Mouse (Mus musculus): ENCODE data around the gene Runx2. TPM values are rescaled to one million over a fixed set of nuclear protein-coding genes. Genes with fewer than 3 reads are reported as not detected.

The Runx2 gene
- total RNA-seq, 2 experiments from 2014 or later = 7.1 to 8.9 TPM

DNA sequence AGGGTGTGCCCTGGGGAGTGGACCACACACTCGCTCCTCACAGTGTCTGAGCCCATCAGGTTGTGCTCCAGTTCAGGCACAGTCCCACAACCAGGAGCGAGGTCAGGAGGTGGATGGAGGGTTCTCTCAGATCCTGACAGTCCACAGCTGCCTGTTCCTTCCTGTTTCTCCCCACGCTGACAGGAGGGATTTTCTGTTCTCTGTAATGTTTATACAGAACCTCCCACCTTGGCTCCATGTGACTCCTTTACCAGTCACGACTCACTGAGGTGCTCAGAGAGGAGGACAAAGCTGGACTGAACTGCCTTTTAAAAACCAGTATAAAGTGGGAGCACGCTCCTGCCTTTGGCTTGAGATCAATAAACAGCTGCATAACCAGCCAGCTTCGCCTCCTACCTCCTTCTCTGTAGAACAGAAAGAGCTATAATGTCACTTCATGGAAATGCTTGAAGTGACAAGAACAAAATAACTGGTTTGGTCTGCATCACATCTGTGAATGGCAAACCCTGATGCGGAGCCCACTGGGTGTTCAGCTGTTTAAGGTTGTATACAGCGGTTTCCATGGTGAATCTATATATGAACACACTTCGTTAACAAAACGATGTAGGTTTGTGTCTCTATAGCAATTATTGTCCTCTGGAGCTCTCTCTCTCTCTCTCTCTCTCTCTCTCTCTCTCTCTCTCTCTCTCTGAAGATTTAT lies 177.3 kb downstream of the Runx2 start:
- peak; percentile 58 to 59 for DNase-seq (ENCODE audit: low spot score in 2 of 2)
- intact Hi-C loops (cut with DNase I) = no loop called here

DNA sequence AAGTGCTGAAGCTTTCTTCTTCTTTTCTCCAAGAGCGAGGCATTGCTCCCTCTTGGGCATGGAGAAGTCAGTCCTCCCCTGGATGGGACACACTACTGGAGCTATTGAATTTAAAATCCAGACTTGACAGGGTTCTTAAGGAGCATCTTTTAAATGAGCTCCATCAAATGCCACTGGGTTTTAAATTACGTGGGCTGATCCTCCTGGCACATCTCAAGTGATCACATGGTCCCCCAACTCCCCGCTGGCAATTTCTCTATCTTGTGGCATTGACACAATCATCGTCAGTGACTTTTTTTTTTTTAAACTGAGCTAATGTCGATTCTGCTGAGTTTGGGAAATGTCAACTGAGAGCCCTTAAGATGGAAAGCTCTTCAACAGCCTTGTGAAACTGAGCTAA lies 180.1 kb downstream of the Runx2 start:
- DNase-seq (ENCODE audit: low spot score in 2 of 2) = no peak
- intact Hi-C loops (cut with DNase I) = no loop called here

GRCm38 (mm10) chr17:44633607-44634415 lies 180.8 kb downstream of the Runx2 start:
- intact Hi-C loops (cut with DNase I) = no loop called here
- no peak for DNase-seq (ENCODE audit: low spot score in 2 of 2)

- no peak for DNase-seq (ENCODE audit: low spot score in 2 of 2)
- intact Hi-C loops (cut with DNase I) = no loop called here
These were observed 181.7 kb downstream of the Runx2 start for GRCm38 (mm10) chr17:44632941-44633340.

GRCm38 (mm10) chr17:44632292-44632691 lies 182.3 kb downstream of the Runx2 start:
- DNase-seq (ENCODE audit: low spot score in 2 of 2) = no peak
- intact Hi-C loops (cut with DNase I) = no loop called here

- DNase-seq (ENCODE audit: low spot score in 2 of 2) = no peak
- intact Hi-C loops (cut with DNase I) = no loop called here
These were observed 183.0 kb downstream of the Runx2 start for GRCm38 (mm10) chr17:44631577-44631976.

DNA sequence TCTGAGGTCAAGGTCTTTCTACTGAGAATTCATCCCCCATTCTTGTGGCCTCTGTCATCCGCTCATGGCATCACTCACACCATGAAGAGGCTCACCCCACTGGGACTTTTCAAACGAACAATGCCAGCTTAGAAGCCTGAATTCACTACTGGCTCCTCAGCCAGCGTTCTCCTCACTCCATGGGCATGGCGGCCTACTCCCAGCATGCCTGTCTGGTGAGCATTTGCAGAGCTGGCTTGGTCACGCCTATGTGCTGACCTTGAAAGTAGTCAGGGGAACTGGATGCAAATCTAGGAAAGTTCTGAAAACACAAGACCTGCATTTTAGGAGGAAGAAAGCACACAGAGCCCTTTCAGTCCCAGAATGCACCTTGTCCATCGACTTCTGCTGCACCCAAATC lies 187.3 kb downstream of the Runx2 start:
- intact Hi-C loops (cut with DNase I) = no loop called here

GRCm38 (mm10) chr17:44623707-44624106 lies 190.9 kb downstream of the Runx2 start:
- DNase-seq (ENCODE audit: low spot score in 2 of 2) = no peak
- intact Hi-C loops (cut with DNase I) = no loop called here

More for the DNA sequence above, 187.3 kb downstream of the Runx2 start:
- no peak for DNase-seq (ENCODE audit: low spot score in 2 of 2)

GRCm38 (mm10) chr17:44623271-44623670 lies 191.3 kb downstream of the Runx2 start:
- intact Hi-C loops (cut with DNase I) = no loop called here
- DNase-seq (ENCODE audit: low spot score in 2 of 2) = no peak

GRCm38 (mm10) chr17:44620456-44620855 lies 194.1 kb downstream of the Runx2 start:
- DNase-seq (ENCODE audit: low spot score in 2 of 2) = no peak
- intact Hi-C loops (cut with DNase I) = no loop called here

- intact Hi-C loops (cut with DNase I) = loop anchor here (5.0 kb wide), 1 partner anchor 119 kb away; no protein-coding TSS in a partner anchor
These were observed 195.9 kb downstream of the Runx2 start for GRCm38 (mm10) chr17:44618691-44619090.

GRCm38 (mm10) chr17:44618175-44618574 lies 196.4 kb downstream of the Runx2 start:
- DNase-seq (ENCODE audit: low spot score in 2 of 2) = peak; percentile 77 to 87
- intact Hi-C loops (cut with DNase I) = loop anchor here (5.0 kb wide), 1 partner anchor 119 kb away; no protein-coding TSS in a partner anchor

More at GRCm38 (mm10) chr17:44618691-44619090, 195.9 kb downstream of the Runx2 start:
- peak in 1 of 2 experiments; percentile 59 for DNase-seq (ENCODE audit: low spot score in 2 of 2)

- intact Hi-C loops (cut with DNase I) = loop anchor here (5.0 kb wide), 1 partner anchor 120 kb away; no protein-coding TSS in a partner anchor
- no peak for DNase-seq (ENCODE audit: low spot score in 2 of 2)
These were observed 196.9 kb downstream of the Runx2 start for GRCm38 (mm10) chr17:44617741-44618140.

GRCm38 (mm10) chr17:44613716-44614715 lies 200.6 kb downstream of the Runx2 start:
- intact Hi-C loops (cut with DNase I) = loop anchor here (5.0 kb wide), 1 partner anchor 92 kb away; no protein-coding TSS in a partner anchor

DNA sequence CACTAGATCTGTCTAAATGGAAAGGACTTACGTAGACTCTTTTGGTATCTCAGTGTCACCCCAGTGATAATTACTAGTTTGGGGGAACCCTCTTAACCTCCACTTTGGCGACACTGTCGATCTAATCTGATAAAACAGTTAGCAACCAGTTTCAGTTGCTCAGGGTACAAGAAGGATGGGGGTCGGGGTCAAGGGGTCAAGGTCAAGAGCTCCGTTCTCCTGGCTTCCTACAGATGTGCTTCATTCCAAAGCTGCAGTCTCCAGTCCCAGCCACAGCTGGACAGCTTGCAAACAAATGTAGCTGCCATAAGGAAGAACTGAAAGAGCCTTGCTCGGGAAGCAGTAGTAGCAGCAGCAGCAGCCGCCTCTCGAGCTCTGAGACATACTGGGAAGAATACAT lies 202.0 kb downstream of the Runx2 start:
- intact Hi-C loops (cut with DNase I) = loop anchor here (5.0 kb wide), 1 partner anchor 90 kb away; no protein-coding TSS in a partner anchor
- DNase-seq (ENCODE audit: low spot score in 2 of 2) = no peak

More at GRCm38 (mm10) chr17:44613716-44614715, 200.6 kb downstream of the Runx2 start:
- peak; percentile 67 for DNase-seq (ENCODE audit: low spot score in 2 of 2)

DNA sequence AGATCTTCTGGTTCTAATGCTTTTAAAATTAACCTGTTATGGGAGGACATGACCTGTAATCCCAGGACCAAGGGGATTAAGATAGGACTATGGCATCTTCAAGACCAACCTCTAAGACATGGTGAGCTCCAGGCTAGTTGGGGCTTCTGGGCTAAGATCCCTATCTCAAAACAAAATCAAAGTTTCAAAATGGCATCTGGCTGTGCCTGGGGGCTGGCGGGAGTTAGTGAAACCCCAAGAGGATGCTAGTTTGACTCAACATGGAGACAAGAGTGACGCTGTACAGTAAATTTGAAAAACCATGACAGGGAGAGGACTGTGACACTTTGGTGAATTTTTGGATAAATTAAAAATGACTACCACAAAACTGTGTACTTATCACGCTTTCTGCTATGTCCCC lies 202.6 kb downstream of the Runx2 start:
- DNase-seq (ENCODE audit: low spot score in 2 of 2) = no peak
- intact Hi-C loops (cut with DNase I) = loop anchor here (5.0 kb wide), 1 partner anchor 90 kb away; no protein-coding TSS in a partner anchor

- no peak for DNase-seq (ENCODE audit: low spot score in 2 of 2)
- intact Hi-C loops (cut with DNase I) = loop anchor here (5.0 kb wide), 1 partner anchor 89 kb away; no protein-coding TSS in a partner anchor
These were observed 203.1 kb downstream of the Runx2 start for GRCm38 (mm10) chr17:44611543-44611942.

- DNase-seq (ENCODE audit: low spot score in 2 of 2) = no peak
- intact Hi-C loops (cut with DNase I) = loop anchor here (5.0 kb wide), 1 partner anchor 89 kb away; no protein-coding TSS in a partner anchor
These were observed 203.8 kb downstream of the Runx2 start for GRCm38 (mm10) chr17:44610828-44611227.
